ENCODE assay signal across 6 mouse cellular contexts in genomic region chr11:63926901-63927300, GRCm38 (mm10).
"Had no signal": no experiment of that assay in that cellular context is flagged by ENCODE, and none has a peak within 500 bp of the region (broad histone marks: within the 10 kb centered on the region; RNA-seq: fewer than 3 reads in every experiment).

No protein-coding gene starts in this region.

- ATAC-seq: lung, postnatal 0 days had no signal

- DNase-seq: kidney, adult 11 months; kidney, postnatal 14 days; lung, adult 2 months; lung, postnatal 36 days; midbrain, embryonic 14.5 days had no signal
